Mouse (Mus musculus) megakaryocyte, adult 5-6 weeks (primary cell): ENCODE measurements around the gene Gpc6. TPM values are rescaled to one million over a fixed set of nuclear protein-coding genes. Genes with fewer than 3 reads are reported as not detected.
A peak's percentile ranks its signal among the peaks of the same experiment; 100 is the strongest.

ENCODE experiments used
- ATAC-seq: 2 replicates; pipeline ENCODE4 v1.8.0; 2016; ENCODE audit warnings: mild to moderate bottlenecking, inconsistent platforms; ENCODE audit not compliant: poor library complexity, severe bottlenecking
- total RNA-seq, 2 experiments: library from RNA; stranded (forward) in 1 of 2; stranded (reverse) in 1 of 2; fragments of 153-499, 151-499 nt in 1 of 2; fragments of 221-1000, 200-1000 nt in 1 of 2; gene quantifications; 2 replicates each; pipeline versions ENCODE4 v1.2.3 to v1.2.4; 2015 to 2017

Gene Gpc6
- total RNA-seq, 2 experiments from 2014 or later, result 0.07 TPM; not detected in 1

- ATAC-seq, result no peak
Observed at GRCm38 (mm10) chr14:117835506-117835905, 910.4 kb downstream of the Gpc6 start.

DNA sequence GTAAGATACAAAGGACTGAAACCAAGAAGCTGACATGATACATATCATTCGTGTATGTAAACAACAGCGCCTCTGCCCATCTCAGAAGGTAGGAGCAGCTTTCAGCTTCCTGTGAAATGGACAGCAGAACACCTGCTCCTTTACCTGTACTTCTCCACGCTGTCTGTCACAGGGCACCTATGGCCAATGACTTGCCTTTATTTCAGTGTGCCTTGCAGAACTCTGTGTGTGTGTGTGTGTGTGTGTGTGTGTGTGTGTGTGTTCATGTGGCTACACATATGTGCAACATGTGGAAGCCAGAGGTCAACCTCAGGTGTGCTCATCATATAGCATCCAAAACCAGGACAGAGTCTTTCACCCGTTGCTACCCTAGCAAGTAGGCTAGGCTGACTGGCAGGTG lies 911.9 kb downstream of the Gpc6 start:
- ATAC-seq, result no peak

GRCm38 (mm10) chr14:117837715-117838114 lies 912.6 kb downstream of the Gpc6 start:
- ATAC-seq, result no peak

- peak; percentile 19; the same call in 1 of the 2 replicates for ATAC-seq
Observed at GRCm38 (mm10) chr14:117841211-117841610, 916.1 kb downstream of the Gpc6 start.

GRCm38 (mm10) chr14:117841797-117842553 lies 916.9 kb downstream of the Gpc6 start:
- ATAC-seq, result no peak

GRCm38 (mm10) chr14:117849591-117850505 lies 924.7 kb downstream of the Gpc6 start:
- ATAC-seq, result no peak

GRCm38 (mm10) chr14:117852266-117852665 lies 927.2 kb downstream of the Gpc6 start:
- no peak for ATAC-seq

GRCm38 (mm10) chr14:117852842-117853241 lies 927.7 kb downstream of the Gpc6 start:
- no peak for ATAC-seq

GRCm38 (mm10) chr14:117854498-117854897 lies 929.4 kb downstream of the Gpc6 start:
- ATAC-seq, result no peak

GRCm38 (mm10) chr14:117871268-117871667 lies 946.2 kb downstream of the Gpc6 start:
- peak; percentile 41; the same call in 1 of the 2 replicates for ATAC-seq

GRCm38 (mm10) chr14:117879313-117879712 lies 954.2 kb downstream of the Gpc6 start:
- no peak for ATAC-seq

DNA sequence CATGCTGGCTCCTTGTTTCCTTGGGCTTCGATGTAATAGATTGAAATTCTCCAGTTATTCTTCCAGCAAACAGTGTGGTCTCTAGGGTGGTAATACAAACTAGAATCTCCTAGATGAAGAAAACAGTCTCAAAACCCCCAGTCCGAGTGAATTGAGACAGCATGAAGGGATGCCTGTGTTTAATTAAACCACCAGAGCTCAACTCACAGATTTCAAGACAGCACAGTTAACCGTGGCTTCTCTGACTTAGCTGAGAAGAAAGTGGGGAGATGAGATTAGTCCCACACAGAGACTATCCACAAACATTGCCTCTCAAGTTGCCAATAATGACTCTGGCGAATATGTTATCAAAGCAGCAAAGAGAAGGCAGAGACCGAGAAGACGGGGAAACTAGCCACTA lies 956.0 kb downstream of the Gpc6 start:
- ATAC-seq, result no peak

DNA sequence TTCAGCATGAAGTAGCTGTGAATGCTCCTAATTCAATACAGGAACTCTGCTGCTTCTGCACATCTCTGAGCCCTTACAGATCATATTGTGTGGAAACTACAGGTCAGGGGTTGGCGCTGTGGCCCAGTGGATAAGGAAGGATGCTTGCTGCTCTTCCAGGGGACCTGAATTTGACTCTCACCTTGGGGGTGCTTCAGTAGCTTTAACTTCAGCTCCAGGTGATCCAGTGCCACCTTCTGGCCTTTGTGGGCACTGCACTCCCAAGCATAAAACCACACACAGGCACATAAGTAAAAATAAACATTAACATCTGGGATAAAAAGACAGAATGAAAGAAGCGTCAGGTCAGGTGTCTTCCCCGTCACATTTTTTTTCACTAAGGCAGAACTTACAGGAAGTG lies 957.1 kb downstream of the Gpc6 start:
- peak; percentile 86 for ATAC-seq

DNA sequence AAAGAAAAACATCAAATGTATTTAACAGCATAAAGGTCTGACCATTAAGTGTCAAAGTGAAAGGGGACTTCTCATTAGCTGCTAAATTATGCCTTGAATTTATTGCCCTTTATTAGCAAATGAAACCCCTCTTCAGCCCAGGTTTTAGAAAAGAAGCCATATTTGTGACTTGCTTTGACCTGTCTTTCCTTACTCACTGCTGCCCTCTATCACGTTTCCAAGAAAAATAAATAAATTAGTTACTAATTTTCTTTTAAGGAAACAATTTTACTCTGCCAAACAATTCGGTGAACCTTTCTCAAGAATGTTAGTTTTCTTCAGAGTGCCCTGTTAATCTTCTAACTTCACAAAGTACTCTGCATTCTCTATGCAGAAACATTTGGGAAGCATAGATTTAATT lies 964.5 kb downstream of the Gpc6 start:
- no peak for ATAC-seq

DNA sequence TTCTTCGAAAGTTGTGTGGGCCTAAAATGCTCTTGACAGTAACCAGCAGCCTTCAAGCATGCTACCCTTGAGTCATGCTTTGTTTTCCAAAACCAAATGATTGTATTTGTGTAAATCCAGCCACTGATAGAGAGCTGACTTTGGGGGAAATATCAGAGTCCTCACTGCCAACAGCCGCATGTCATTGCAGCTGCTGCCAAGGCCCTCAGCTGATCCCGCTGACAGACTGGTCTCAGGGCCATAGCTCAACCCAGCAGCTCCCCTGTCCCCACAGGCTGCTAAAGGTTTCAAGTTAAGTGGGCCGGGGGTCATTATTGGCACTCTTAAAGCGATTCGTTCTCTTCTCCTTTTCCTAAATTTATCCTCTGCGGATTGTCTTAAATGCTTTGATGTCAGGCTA lies 966.3 kb downstream of the Gpc6 start:
- ATAC-seq, result no peak

DNA sequence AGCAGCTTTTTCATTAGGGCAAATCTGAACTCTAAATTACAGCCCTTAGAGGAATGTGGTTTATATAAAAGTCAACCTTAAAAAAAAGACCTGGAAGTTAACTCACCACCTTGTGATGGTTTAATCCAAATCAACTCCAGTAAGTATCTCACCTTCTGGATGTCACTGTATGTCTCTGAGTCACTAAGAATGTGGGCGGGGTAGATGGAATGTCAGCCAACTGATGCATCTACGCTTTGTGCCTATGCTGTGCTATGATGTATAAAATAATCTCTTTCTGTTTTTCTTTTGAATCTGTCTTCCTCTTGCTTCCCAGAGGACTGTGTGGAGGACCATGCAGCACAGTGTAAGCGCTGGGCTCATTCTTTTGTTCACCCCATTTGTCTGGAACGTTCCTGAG lies 966.9 kb downstream of the Gpc6 start:
- ATAC-seq, result no peak

DNA sequence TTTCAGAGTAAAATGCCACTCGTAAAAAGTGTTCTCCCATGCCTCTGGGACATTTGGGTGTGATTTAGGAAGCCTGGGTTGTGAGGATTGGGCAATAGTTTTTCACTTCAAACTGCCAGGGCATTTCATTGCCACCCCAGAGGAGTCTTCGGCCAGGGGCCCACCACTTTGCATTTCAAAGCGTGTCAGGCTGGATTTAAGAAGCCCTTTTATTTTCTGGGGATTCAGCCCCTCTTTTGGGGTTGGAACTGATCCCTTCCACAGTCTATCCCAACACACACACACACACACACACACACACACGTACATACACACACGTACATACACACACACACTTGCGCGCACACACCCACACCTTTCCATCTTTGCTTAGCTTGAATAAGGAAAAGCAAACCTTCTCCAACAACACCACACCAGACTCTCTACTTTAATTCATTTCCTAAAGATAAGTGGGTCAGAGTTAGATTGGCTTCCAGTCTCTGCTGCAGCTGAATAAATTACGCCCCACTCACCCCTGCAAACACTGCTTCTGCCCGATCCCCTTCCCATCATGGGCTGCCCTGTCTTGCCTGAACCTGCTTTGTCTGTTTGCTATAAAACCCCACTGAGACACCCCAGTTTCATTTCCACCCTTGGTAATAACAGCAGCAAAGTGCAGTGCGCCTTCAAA lies 969.9 kb downstream of the Gpc6 start:
- no peak for ATAC-seq

DNA sequence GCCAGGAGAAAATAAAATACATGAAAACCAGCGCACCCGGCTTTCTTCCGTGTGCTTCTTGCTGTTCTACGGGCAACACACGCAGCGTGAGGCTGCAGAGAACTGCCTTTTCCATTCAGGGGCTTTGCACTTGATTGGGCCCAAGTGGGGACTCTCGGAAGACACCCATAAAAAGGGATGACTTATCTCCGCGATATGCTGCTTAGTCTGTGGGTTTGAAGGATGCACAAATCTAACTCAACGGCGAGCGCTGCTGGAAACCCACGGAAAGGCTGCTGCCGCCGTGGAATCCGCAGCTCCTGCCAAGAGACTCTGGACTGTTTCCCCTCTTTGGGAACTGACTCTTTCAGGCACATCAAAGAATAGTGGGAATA lies 970.4 kb downstream of the Gpc6 start:
- ATAC-seq, result no peak

- no peak for ATAC-seq
Observed at GRCm38 (mm10) chr14:117904300-117904699, 979.2 kb downstream of the Gpc6 start.

- ATAC-seq, result no peak
Observed at GRCm38 (mm10) chr14:117905701-117906100, 980.6 kb downstream of the Gpc6 start.

DNA sequence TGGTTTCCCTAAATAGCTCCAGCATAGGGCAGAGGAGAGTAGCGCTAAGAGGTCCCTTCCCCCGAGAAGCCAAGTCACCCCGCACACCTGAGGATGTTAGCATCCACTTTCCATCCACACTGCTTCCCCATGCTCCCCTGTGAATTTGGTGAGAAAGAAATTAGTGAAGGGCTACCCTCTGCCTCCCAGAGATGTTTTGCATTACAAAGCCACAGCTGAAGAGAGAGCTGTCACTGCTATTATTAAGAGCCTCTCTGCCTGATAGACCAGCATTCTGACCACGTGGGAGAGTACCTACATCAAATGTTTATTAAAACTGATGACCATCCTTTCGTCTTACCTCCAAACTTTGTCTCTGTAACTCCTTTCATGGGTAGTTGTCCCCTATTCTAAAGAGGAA lies 981.2 kb downstream of the Gpc6 start:
- ATAC-seq, result no peak
